Mouse (Mus musculus) lung, embryonic 14.5 days (tissue): ENCODE measurements around the gene Zfp386. TPM values are rescaled to one million over a fixed set of nuclear protein-coding genes. Genes with fewer than 3 reads are reported as not detected.
"Not testable (repeated sequence)": the region's sequence is repeated elsewhere in the genome, so short reads cannot be mapped to it uniquely, and the experiment has no call there.

ENCODE experiments used
- ATAC-seq: fragments of 200-750 bp; cut with Nextera tagmentation; 2 replicates; pipeline ENCODE4 v1.8.0; 2017; ENCODE audit warnings: mild to moderate bottlenecking, moderate TSS enrichment, moderate library complexity; ENCODE audit not compliant: insufficient read depth
- DNase-seq: peaks from one replicate; pipeline ENCODE4 v3.0.0-alpha.2; 2015
- H3K27ac ChIP-seq: fragments of 300-500 bp; sonication (generic); 2 replicates; pipeline ENCODE4 v1.5.1; 2014; ENCODE audit warnings: low read depth, mild to moderate bottlenecking, moderate library complexity
- H3K27me3 ChIP-seq: fragments of 300-500 bp; sonication (generic); 2 replicates; pipeline ENCODE4 v1.6.1; 2014; ENCODE audit warnings: low read length, control low read depth; ENCODE audit not compliant: insufficient read depth
- H3K36me3 ChIP-seq: fragments of 300-500 bp; sonication (generic); 2 replicates; pipeline ENCODE4 v1.6.1; 2014; ENCODE audit warnings: control low read depth; ENCODE audit not compliant: insufficient read depth
- H3K4me1 ChIP-seq: fragments of 300-500 bp; sonication (generic); 2 replicates; pipeline ENCODE4 v1.6.1; 2014; ENCODE audit warnings: antibody characterized with exemption, control low read depth; ENCODE audit not compliant: insufficient read depth
- H3K4me2 ChIP-seq: fragments of 300-500 bp; sonication (generic); 2 replicates; pipeline ENCODE4 v1.6.1; 2014; ENCODE audit warnings: mild to moderate bottlenecking
- H3K4me3 ChIP-seq: fragments of 300-500 bp; sonication (generic); 2 replicates; pipeline ENCODE4 v1.5.1; 2014; ENCODE audit warnings: low read depth, low read length
- H3K9ac ChIP-seq: fragments of 300-500 bp; sonication (generic); 2 replicates; pipeline ENCODE4 v1.6.1; 2014
- H3K9me3 ChIP-seq: fragments of 300-500 bp; sonication (generic); 2 replicates; pipeline ENCODE4 v1.6.1; 2016; ENCODE audit warnings: low read depth, low read length, control low read depth
- CTCF ChIP-seq: IDR thresholded peaks from 2 replicates; pipeline ENCODE4 v1.5.1; 2016; ENCODE audit warnings: antibody characterized with exemption, low read depth
- WGBS: fragments of 180-500 bp; shearing (Covaris S2); extraction: QIAGEN DNeasy Blood & Tissue Kit; methylation state at CpG from one replicate; pipeline ENCODE4 v1.1.7; 2014; 5-methylcytosine and 5-hydroxymethylcytosine counted together
- polyA plus RNA-seq: library from polyadenylated mRNA; unstranded; fragments of >200 nt; fragmentation: Nextera tagmentation; extraction: Ambion mirVana; gene quantifications from 2 replicates; pipeline ENCODE4 v1.2.1, GENCODE M21; 2014

Zfp386 gene
- polyA plus RNA-seq: 44.6 and 46.4 TPM in 2 replicates

DNA sequence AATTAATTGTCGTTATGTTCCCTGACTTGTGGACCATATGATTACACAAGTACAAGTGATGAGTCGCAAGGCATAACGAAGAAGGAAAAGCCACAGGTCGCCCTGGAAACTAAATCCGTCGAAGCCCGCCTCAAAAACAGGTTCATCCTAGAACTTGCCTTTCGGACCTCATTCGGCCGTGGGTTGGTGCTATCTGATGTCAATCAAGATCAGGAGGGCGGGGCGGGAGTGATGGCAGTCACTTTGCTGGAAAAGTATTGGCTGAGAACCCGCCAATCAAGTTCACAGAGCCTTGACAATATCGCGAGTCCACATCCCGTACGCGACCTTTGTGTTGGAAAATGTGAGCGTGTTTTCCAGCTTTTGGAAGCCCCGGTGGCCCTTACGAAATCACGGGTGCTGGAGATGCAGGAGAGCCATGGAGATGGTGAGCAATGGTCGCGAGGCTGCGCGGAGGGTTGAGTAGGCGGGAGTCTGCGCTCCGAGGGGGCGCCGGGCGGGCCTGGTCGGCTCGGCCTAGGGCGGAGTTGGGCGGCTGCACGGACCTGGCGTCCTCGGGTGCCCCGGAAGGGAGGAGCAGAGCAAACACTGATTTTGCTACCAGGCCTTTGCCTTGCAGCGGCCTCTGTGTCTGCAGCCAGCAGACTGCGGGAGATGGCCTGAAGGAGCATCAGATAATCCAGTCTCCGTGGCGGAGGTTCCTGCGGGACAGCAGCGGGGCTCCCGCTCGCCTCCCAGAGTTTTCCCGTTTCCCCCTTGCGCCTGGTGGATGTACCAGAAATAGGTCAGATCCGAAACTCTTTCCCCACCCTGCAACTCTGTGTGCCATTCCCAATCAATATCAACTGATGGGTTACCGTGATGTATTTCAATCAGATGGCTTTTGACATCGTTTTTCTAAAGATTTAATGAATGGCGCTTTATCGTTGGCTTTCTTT lies at the start of gene Zfp386:
Zfp386 (plus strand) TSS at position 285 of the 938 bp plus-strand sequence.
- Histone ChIP-seq H3K27ac (peak within 1 kb of the TSS; percentile 97), H3K4me3 (peak within 1 kb of the TSS; percentile 66), H3K9me3 (no peaks in the 10 kb centered on the region), H3K36me3 (peaks cover 1% of the 10 kb centered on the region; the same call in 1 of the 2 replicates), H3K9ac (peak within 1 kb of the TSS; percentile 88), H3K4me2 (peak within 1 kb of the TSS; percentile 73), H3K27me3 (no peaks in the 10 kb centered on the region), H3K4me1 (0 out of 2 replicates have a peak, but pooled peaks cover 4% of the 10 kb centered on the region)
- WGBS: 1% methylated on average over 55 of the region's 55 CpGs
- peak; percentile 98 for DNase-seq
- peak; percentile 100 for ATAC-seq
- no peak for TF ChIP-seq CTCF

DNA sequence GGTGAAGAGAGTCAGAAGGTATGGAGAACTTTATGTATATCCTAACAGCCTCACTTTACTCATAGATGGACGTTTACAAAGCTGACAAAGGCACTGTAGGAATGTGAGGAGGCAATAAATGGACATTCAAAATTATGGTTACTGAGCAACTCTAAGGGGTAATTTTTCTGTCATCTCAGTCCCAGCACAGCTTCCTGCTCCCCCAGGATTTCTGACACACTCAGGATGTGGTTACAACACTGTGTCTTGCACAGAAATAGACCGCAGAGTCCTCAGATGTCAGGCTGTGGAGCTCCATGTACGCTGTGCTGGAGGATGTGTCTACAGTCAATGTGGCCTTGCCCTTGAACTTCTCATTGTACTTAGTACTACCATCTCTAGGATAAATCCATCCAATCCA lies 47.7 kb upstream of the Zfp386 start:
- H3K4me3 ChIP-seq, H3K4me1 ChIP-seq, H3K36me3 ChIP-seq, H3K9ac ChIP-seq, H3K4me2 ChIP-seq, H3K27me3 ChIP-seq, DNase-seq, ATAC-seq, H3K27ac ChIP-seq, H3K9me3 ChIP-seq: not testable (repeated sequence)
- 73% methylated on average over 3 of the region's 3 CpGs for WGBS

DNA sequence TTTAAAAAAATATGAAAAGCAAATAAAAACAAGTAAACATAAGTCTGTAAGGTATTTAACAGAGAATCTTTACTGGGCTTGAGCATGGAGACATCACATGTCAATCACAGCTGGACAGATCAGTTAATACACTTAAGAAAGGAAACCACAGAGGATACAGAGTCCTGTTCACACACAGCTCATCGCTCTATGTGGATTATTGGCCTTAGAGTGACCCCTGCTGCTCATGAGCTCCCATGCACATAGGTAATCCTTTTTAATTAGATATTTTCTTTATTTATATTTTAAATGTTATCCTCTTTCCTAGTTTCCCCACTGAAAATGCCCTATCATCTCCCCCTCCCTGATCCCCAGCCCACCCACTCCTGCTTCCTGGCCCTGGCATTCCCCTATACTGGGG lies 44.6 kb upstream of the Zfp386 start:
- H3K9me3 ChIP-seq, H3K4me3 ChIP-seq, DNase-seq, H3K4me2 ChIP-seq, H3K27ac ChIP-seq, H3K4me1 ChIP-seq, H3K36me3 ChIP-seq, H3K27me3 ChIP-seq, H3K9ac ChIP-seq, ATAC-seq: not testable (repeated sequence)
- 75% methylated on average over 1 of the region's 1 CpGs for WGBS

DNA sequence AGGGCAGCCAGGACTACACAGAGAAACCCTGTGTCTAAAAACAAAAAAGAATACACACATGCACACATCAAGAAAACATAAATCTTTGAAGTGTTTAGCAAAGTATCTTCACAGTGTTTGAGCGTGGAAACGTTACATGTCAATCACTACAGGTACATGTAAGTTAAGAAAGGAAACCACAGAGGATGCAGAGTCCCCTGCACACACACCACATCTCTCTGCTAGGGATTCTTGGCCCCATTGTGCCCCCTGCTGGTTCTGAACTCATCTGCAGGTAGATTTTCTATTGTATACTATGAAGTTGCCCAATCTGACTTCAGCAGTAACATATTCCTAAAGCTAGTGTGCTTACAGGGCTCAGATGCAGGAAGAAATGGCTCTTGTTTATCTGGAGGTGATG lies 36.7 kb upstream of the Zfp386 start:
- Histone ChIP-seq H3K27ac (no peak overlapping the region), H3K36me3 (no peaks in the 10 kb centered on the region), H3K4me2 (no peak overlapping the region), H3K9me3 (no peaks in the 10 kb centered on the region), H3K4me1 (no peaks in the 10 kb centered on the region), H3K9ac (no peak overlapping the region), H3K4me3 (no peak overlapping the region), H3K27me3 (no peaks in the 10 kb centered on the region)
- ATAC-seq: no peak
- 70% methylated on average over 2 of the region's 2 CpGs for WGBS
- no peak for DNase-seq
- no peak for TF ChIP-seq CTCF

DNA sequence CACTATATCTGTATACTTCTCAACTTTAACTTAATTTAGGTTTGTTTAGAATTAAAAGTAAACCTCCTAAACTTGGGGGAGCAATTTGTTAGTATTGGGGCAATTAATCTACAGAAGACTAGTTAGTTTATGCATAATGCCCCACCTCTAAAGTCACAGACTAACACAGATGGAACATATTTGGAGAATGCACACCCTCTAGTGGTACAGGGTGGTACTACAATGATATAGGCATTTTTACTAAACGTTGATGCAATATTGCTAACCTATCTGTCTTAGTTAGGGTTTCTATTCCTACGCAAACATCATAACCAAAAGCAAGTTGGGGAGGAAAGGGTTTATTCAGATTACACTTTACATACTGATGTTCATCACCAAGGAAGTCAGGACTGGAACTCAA lies 19.4 kb upstream of the Zfp386 start:
- Histone ChIP-seq H3K4me2 (no peak overlapping the region), H3K36me3 (no peaks in the 10 kb centered on the region), H3K4me3 (no peak overlapping the region), H3K9me3 (no peaks in the 10 kb centered on the region), H3K4me1 (no peaks in the 10 kb centered on the region), H3K27me3 (no peaks in the 10 kb centered on the region), H3K9ac (no peak overlapping the region), H3K27ac (no peak overlapping the region)
- 48% methylated on average over 2 of the region's 2 CpGs for WGBS
- peak; percentile 78 for TF ChIP-seq CTCF
- peak; percentile 66 for DNase-seq
- ATAC-seq: no peak

DNA sequence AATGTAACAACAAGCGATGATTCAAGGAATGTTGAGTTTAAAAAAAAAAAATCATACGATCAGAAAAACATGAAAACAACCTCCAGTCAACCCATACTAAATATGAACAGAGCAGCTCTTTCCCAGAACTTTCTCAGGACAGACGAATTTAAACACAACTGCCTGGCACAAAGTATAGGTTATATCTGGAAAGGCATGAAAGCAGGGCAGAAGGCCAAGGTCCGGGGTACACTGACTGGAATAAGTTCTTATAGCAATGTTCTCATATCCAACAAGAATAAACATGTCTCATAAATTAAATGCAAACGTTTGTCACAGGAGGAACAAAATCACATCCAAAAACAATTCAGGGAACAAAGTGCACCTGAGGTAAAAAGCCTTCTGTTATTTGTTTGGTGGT lies 12.2 kb upstream of the Zfp386 start:
- no peak for ATAC-seq

DNA sequence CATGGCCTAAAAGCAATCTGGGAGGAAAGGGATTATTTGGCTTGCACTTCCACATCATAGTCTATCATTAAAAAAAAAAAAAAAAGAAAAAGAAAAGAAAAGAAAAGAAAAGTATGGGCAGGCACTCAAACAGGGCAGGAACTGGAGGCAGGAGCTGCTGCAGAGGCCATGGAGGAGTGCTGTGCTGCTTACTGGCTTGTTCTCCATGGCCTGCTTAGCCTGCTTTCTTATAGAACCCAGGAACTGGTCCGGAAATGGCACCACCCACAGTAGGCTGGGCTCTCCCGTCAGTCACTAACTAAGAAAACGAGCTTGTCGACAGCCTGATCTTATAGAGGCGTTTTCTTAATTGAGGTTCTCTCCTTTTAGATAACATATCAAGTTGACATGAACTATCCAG lies 2.7 kb upstream of the Zfp386 start:
- H3K4me2 ChIP-seq: no peak overlapping the region
- DNase-seq (no peak), ATAC-seq (no peak)
- no peak overlapping the region for H3K27ac ChIP-seq
- H3K9me3 ChIP-seq: no peaks in the 10 kb centered on the region
- H3K27me3 ChIP-seq: no peaks in the 10 kb centered on the region
- 0 out of 2 replicates have a peak, but pooled peaks cover 4% of the 10 kb centered on the region for H3K4me1 ChIP-seq
- no peaks in the 10 kb centered on the region for H3K36me3 ChIP-seq
- no peak overlapping the region for H3K4me3 ChIP-seq
- no peak for TF ChIP-seq CTCF
- no peak overlapping the region for H3K9ac ChIP-seq
- WGBS: 90% methylated on average over 5 of the region's 5 CpGs

More for the DNA sequence above, 12.2 kb upstream of the Zfp386 start:
- no peaks in the 10 kb centered on the region for H3K9me3 ChIP-seq
- H3K27me3 ChIP-seq: no peaks in the 10 kb centered on the region
- DNase-seq: no peak
- 64% methylated on average over 5 of the region's 5 CpGs for WGBS
- no peak for TF ChIP-seq CTCF
- no peak overlapping the region for H3K27ac ChIP-seq
- no peaks in the 10 kb centered on the region for H3K36me3 ChIP-seq
- no peaks in the 10 kb centered on the region for H3K4me1 ChIP-seq
- H3K4me3 ChIP-seq: no peak overlapping the region
- H3K9ac ChIP-seq: no peak overlapping the region
- H3K4me2 ChIP-seq: no peak overlapping the region
